Mouse (Mus musculus): ENCODE data around the gene Ccdc15. TPM values are rescaled to one million over a fixed set of nuclear protein-coding genes. Genes with fewer than 3 reads are reported as not detected.

The Ccdc15 gene
- polyA plus RNA-seq, 1 experiment from 2014 or later, result 1.8 TPM

- no peak overlapping the region for H3K4me2 ChIP-seq (replicated peaks; ENCODE audit: low read depth)
- H3K4me1 ChIP-seq (replicated peaks; ENCODE audit: control insufficient read depth, insufficient read depth, low read length), result no peaks in the 10 kb centered on the region
- H3K27me3 ChIP-seq (replicated peaks; ENCODE audit: control insufficient read depth, insufficient read depth, low read length), result no peaks in the 10 kb centered on the region
- H3K4me3 ChIP-seq (ENCODE audit: low read depth, low read length), result no peak overlapping the region
- no peak overlapping the region for H3K27ac ChIP-seq (ENCODE audit: low read depth, low read length)
- 81% methylated on average over 5 of the region's 5 CpGs for WGBS
- TF ChIP-seq CTCF (IDR thresholded peaks at IDR 0.05; ENCODE audit: low read depth), result no peak
- no peak for ATAC-seq
- H3K9me3 ChIP-seq (ENCODE audit: control insufficient read depth), result no peaks in the 10 kb centered on the region
- H3K36me3 ChIP-seq (ENCODE audit: control insufficient read depth, insufficient read depth), result no peaks in the 10 kb centered on the region
- H3K9ac ChIP-seq (ENCODE audit: low read depth, low read length), result no peak overlapping the region
Measured at GRCm38 (mm10) chr9:37375718-37376117, 27.5 kb upstream of the Ccdc15 start.

- no peak overlapping the region for H3K4me2 ChIP-seq (replicated peaks; ENCODE audit: low read depth)
- ATAC-seq, result no peak
- H3K36me3 ChIP-seq (ENCODE audit: control insufficient read depth, insufficient read depth), result no peaks in the 10 kb centered on the region
- TF ChIP-seq CTCF (IDR thresholded peaks at IDR 0.05; ENCODE audit: low read depth), result no peak
- H3K4me1 ChIP-seq (replicated peaks; ENCODE audit: control insufficient read depth, insufficient read depth, low read length), result no peaks in the 10 kb centered on the region
- H3K27ac ChIP-seq (ENCODE audit: low read depth, low read length), result no peak overlapping the region
- no peak overlapping the region for H3K4me3 ChIP-seq (ENCODE audit: low read depth, low read length)
- no peaks in the 10 kb centered on the region for H3K9me3 ChIP-seq (ENCODE audit: control insufficient read depth)
- H3K9ac ChIP-seq (ENCODE audit: low read depth, low read length), result no peak overlapping the region
- no peaks in the 10 kb centered on the region for H3K27me3 ChIP-seq (replicated peaks; ENCODE audit: control insufficient read depth, insufficient read depth, low read length)
- WGBS, result 45% methylated on average over 7 of the region's 7 CpGs
Measured at GRCm38 (mm10) chr9:37371232-37371801, 23.1 kb upstream of the Ccdc15 start.

- H3K9ac ChIP-seq (ENCODE audit: low read depth, low read length), result no peak overlapping the region
- 59% methylated on average over 8 of the region's 8 CpGs for WGBS
- peak; percentile 58 for ATAC-seq
Measured at GRCm38 (mm10) chr9:37368860-37369259, 20.6 kb upstream of the Ccdc15 start.

GRCm38 (mm10) chr9:37368081-37368830 lies 20.0 kb upstream of the Ccdc15 start:
- peak; percentile 65 for ATAC-seq
- no peaks in the 10 kb centered on the region for H3K27me3 ChIP-seq (replicated peaks; ENCODE audit: control insufficient read depth, insufficient read depth, low read length)
- no peak overlapping the region for H3K4me3 ChIP-seq (ENCODE audit: low read depth, low read length)
- peak overlapping the region; percentile 51 for H3K27ac ChIP-seq (ENCODE audit: low read depth, low read length)
- H3K9me3 ChIP-seq (ENCODE audit: control insufficient read depth), result no peaks in the 10 kb centered on the region
- no peaks in the 10 kb centered on the region for H3K4me1 ChIP-seq (replicated peaks; ENCODE audit: control insufficient read depth, insufficient read depth, low read length)
- H3K9ac ChIP-seq (ENCODE audit: low read depth, low read length), result no peak overlapping the region
- 39% methylated on average over 11 of the region's 11 CpGs for WGBS
- H3K4me2 ChIP-seq (replicated peaks; ENCODE audit: low read depth), result no peak overlapping the region; the same call in 1 of the 2 replicates
- no peaks in the 10 kb centered on the region for H3K36me3 ChIP-seq (ENCODE audit: control insufficient read depth, insufficient read depth)
- peak; percentile 33 for TF ChIP-seq CTCF (IDR thresholded peaks at IDR 0.05; ENCODE audit: low read depth)

More at GRCm38 (mm10) chr9:37368860-37369259, 20.6 kb upstream of the Ccdc15 start:
- Histone ChIP-seq H3K27ac (ENCODE audit: low read depth, low read length) (peak overlapping the region; percentile 51), H3K4me1 (replicated peaks; ENCODE audit: control insufficient read depth, insufficient read depth, low read length) (no peaks in the 10 kb centered on the region), H3K9me3 (ENCODE audit: control insufficient read depth) (no peaks in the 10 kb centered on the region), H3K4me2 (replicated peaks; ENCODE audit: low read depth) (no peak overlapping the region; the same call in 1 of the 2 replicates), H3K27me3 (replicated peaks; ENCODE audit: control insufficient read depth, insufficient read depth, low read length) (no peaks in the 10 kb centered on the region), H3K36me3 (ENCODE audit: control insufficient read depth, insufficient read depth) (no peaks in the 10 kb centered on the region), H3K4me3 (ENCODE audit: low read depth, low read length) (no peak overlapping the region)
- TF ChIP-seq CTCF (IDR thresholded peaks at IDR 0.05; ENCODE audit: low read depth), result peak; percentile 38

GRCm38 (mm10) chr9:37367301-37368080 lies 19.3 kb upstream of the Ccdc15 start, which contains the start of gene Hepacam:
Gene Hepacam, plus strand, starts transcription at chr9:37367351.
- ATAC-seq, result no peak
- Histone ChIP-seq H3K9me3 (ENCODE audit: control insufficient read depth) (no peaks in the 10 kb centered on the region), H3K4me1 (replicated peaks; ENCODE audit: control insufficient read depth, insufficient read depth, low read length) (no peaks in the 10 kb centered on the region), H3K4me3 (ENCODE audit: low read depth, low read length) (no peak within 1 kb of the TSS), H3K36me3 (ENCODE audit: control insufficient read depth, insufficient read depth) (no peaks in the 10 kb centered on the region), H3K27me3 (replicated peaks; ENCODE audit: control insufficient read depth, insufficient read depth, low read length) (no peaks in the 10 kb centered on the region), H3K4me2 (replicated peaks; ENCODE audit: low read depth) (no peak within 1 kb of the TSS; the same call in 1 of the 2 replicates), H3K9ac (ENCODE audit: low read depth, low read length) (no peak within 1 kb of the TSS), H3K27ac (ENCODE audit: low read depth, low read length) (peak within 1 kb of the TSS; percentile 51; the same call in 1 of the 2 replicates)
- WGBS, result 89% methylated on average over 17 of the region's 17 CpGs
- TF ChIP-seq CTCF (IDR thresholded peaks at IDR 0.05; ENCODE audit: low read depth), result no peak

- peak; percentile 45; the same call in 1 of the 2 replicates for TF ChIP-seq CTCF (IDR thresholded peaks at IDR 0.05; ENCODE audit: low read depth)
- no peaks in the 10 kb centered on the region for H3K4me1 ChIP-seq (replicated peaks; ENCODE audit: control insufficient read depth, insufficient read depth, low read length)
- ATAC-seq, result peak; percentile 79
- no peaks in the 10 kb centered on the region for H3K9me3 ChIP-seq (ENCODE audit: control insufficient read depth)
- WGBS, result 23% methylated on average over 5 of the region's 5 CpGs
- H3K36me3 ChIP-seq (ENCODE audit: control insufficient read depth, insufficient read depth), result no peaks in the 10 kb centered on the region
- H3K4me3 ChIP-seq (ENCODE audit: low read depth, low read length), result no peak overlapping the region
- no peaks in the 10 kb centered on the region for H3K27me3 ChIP-seq (replicated peaks; ENCODE audit: control insufficient read depth, insufficient read depth, low read length)
- no peak overlapping the region for H3K27ac ChIP-seq (ENCODE audit: low read depth, low read length)
- 0 out of 2 replicates have a peak overlapping the region, but pooled peaks have one; percentile 24 for H3K4me2 ChIP-seq (replicated peaks; ENCODE audit: low read depth)
- no peak overlapping the region for H3K9ac ChIP-seq (ENCODE audit: low read depth, low read length)
Measured at GRCm38 (mm10) chr9:37365706-37366105, 17.5 kb upstream of the Ccdc15 start.

Measured in intestine, postnatal 0 days (tissue).